Mouse (Mus musculus) embryonic fibroblast, embryonic 13.5 days (primary cell): ENCODE results near the gene Nxpe4. TPM values are rescaled to one million over a fixed set of nuclear protein-coding genes. Genes with fewer than 3 reads are reported as not detected.

Source experiments
- H3K27ac ChIP-seq: 2 replicates; pipeline ENCODE4 v1.5.1; 2012; ENCODE audit warnings: low read length, control low read depth, inconsistent platforms; ENCODE audit not compliant: insufficient read depth
- H3K4me1 ChIP-seq: 2 replicates; pipeline ENCODE4 v1.6.1; 2011; ENCODE audit warnings: low read length; ENCODE audit not compliant: control insufficient read depth, insufficient read depth
- H3K4me3 ChIP-seq: 2 replicates; pipeline ENCODE4 v1.5.1; 2011; ENCODE audit warnings: mild to moderate bottlenecking, control low read depth, low read length; ENCODE audit not compliant: insufficient read depth
- CTCF ChIP-seq: IDR thresholded peaks from 2 replicates; pipeline ENCODE4 v1.5.1; 2011; ENCODE audit warnings: mild to moderate bottlenecking, control low read depth, low read length, moderate library complexity, borderline replicate concordance; ENCODE audit not compliant: insufficient read depth
- POLR2A ChIP-seq: IDR thresholded peaks from 2 replicates; pipeline ENCODE4 v1.6.1; 2011; ENCODE audit warnings: low read depth, mild to moderate bottlenecking, control low read depth, low read length, moderate library complexity
- polyA plus RNA-seq: library from polyadenylated mRNA; stranded (reverse); fragments of >200 nt; gene quantifications from 2 replicates; pipeline ENCODE4 v1.2.4, GENCODE M21; 2011; ENCODE audit warnings: low read depth; ENCODE audit not compliant: missing spikeins, insufficient read length

Nxpe4 gene
- polyA plus RNA-seq, 1 experiment, result 5.8 TPM

DNA sequence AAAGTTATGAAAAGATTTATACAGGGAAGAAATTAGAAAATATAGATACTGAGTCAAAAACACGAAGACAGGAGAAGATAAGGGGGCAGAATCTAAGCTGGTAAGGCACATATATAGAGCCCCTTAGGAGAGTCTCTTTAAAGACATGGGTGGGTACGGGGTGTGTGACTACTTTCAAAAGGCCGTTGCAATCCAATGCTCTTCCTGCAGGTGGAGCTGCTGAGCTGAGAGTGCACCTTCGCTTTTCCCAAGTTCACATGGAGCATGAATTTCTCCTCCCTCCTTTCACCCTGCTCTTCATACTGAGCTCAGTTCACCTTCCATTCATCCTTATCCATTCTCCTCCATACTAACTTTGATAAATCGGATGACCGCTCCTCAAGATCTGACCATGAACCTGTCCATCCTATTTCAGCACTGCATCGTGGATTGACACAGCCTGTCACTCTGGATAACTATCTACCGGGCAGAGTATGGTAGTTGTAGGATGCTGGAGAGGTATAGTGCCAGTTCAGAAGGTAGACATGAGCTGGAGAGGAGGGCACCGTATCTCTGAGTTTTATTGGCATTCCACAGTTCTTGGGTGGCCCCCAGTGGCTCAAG, 76.4 kb downstream of the Nxpe4 start:
- TF ChIP-seq POLR2A, result no peak
- peak; percentile 32; the same call in 1 of the 2 replicates for TF ChIP-seq CTCF
- H3K27ac ChIP-seq, result no peak overlapping the region
- no peak overlapping the region for H3K4me3 ChIP-seq

DNA sequence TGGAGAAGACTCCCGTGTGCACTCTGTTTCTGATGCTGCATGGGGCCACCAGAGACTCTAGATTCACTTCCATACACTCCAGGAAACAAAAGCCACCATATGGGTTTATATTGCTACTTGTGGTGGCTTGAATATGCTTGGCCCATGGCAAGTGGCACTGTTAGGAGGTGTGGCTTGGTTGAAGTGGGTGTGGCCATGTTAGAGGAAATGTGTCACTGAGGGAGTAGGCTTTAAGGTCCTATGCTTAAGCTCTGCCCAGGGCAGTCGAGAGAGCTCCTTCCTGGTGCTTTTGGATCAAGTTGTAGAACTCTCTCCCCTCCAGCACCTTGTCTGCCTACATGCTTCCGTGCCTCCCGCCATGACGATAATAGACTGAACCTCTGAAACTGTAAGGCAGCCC, 77.6 kb downstream of the Nxpe4 start:
- no peak for TF ChIP-seq POLR2A
- no peak for TF ChIP-seq CTCF
- H3K4me3 ChIP-seq, result no peak overlapping the region
- H3K4me1 ChIP-seq, result no peaks in the 10 kb centered on the region
- no peak overlapping the region for H3K27ac ChIP-seq

More for the DNA sequence above, 76.4 kb downstream of the Nxpe4 start:
- H3K4me1 ChIP-seq, result no peaks in the 10 kb centered on the region

DNA sequence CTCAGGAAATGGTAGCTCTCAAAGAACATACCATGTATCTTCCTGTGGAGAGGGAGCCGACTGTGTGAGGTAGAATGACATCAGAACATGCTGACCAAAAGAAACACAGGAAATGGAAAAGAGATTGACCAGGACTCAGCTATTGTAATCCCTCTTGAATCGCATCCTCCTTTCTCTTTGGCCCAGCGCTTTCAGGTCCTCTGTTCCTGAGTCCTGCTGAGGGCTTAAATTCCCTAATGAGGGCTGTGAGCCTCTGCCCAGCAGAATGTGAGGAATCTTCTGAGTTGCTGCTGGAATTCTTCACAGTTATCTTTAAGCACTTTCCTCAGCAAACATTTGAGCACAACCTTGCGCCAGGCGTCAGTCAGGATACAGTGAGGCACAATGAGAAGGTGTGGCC, 78.6 kb downstream of the Nxpe4 start:
- Histone ChIP-seq H3K4me1 (no peaks in the 10 kb centered on the region), H3K27ac (no peak overlapping the region), H3K4me3 (no peak overlapping the region)
- no peak for TF ChIP-seq CTCF
- TF ChIP-seq POLR2A, result no peak

DNA sequence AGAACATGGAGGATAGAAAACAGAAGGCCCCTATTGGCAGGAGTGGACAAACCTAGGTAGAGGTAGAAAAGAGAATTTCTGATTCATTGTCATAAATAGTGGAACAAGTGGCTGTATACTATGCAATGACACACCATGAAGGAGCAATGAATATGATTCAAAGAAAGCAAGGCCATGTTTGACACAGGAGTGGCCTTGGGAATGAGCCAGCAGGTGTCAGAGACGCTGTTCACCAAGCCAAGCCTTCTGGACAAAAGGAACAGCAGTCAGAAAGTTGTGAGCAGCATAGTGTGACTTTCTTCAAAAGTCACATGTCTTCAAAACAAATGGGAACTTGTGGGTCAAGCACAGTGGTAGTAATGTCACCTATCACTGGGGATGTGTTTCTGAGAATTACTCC, 80.0 kb downstream of the Nxpe4 start:
- H3K4me1 ChIP-seq, result no peaks in the 10 kb centered on the region
- TF ChIP-seq POLR2A (no peak), CTCF (no peak)
- no peak overlapping the region for H3K27ac ChIP-seq
- no peak overlapping the region for H3K4me3 ChIP-seq

DNA sequence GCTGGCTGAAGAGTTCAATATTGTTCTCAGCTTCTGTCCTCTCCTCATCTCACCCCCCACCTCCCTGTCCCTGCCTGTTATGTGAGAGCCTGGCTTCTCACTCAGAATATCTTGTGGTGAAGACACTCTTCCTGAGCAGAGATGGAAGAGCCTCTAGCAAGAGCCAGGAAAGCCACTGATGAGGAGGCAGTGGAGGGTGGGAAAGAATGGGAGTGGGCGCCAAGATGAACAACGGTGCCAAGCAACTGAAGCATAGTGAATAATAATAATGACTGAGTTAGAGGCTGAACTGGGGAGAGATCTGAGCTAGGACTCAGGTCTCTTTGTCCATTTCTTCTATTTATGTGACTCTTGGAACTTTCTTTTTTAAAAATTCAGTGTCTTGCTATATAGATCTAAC, 80.9 kb downstream of the Nxpe4 start:
- no peak overlapping the region for H3K27ac ChIP-seq
- TF ChIP-seq CTCF (no peak), POLR2A (no peak)
- H3K4me1 ChIP-seq, result no peaks in the 10 kb centered on the region
- no peak overlapping the region for H3K4me3 ChIP-seq

DNA sequence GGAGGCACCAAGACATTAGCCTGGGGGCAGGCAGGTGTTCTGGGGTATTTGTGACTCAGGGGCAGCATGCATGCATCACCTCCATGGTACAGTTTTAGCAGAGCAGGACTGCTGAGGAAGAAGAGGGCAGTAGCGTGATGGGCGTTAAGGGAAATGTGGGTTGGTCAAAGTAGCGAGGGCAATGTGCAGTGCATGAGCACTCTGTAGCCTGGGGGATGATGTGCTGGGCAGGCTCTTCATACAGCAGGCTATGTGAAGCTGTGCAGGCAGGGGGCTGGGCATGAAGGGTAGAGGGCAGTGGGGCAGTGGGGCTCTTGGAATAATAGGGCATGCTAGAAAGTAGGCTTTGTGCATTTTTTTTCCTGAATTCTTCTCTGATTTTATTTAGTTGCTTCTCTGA, 82.4 kb downstream of the Nxpe4 start:
- no peak overlapping the region for H3K27ac ChIP-seq
- TF ChIP-seq CTCF (no peak), POLR2A (no peak)
- H3K4me1 ChIP-seq, result no peaks in the 10 kb centered on the region
- H3K4me3 ChIP-seq, result no peak overlapping the region

DNA sequence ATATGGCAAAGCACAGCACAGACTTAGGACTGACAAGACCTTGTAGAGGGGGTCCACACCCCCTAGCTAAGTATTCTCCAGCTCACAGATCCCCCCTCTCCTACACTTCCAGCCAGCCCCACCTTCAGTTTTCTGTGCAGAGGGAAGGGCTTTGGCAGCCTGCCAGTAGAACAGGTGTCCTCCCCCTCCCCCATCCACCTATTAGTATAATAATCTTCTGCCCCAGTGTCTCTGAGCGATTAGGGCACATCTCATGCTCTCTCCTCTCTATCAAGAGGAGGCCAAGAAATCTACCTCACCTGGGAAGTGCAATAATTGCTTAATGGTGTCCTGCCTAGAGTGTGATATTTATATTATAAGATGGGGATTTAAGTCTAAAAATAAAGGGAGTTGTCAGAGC, 83.7 kb downstream of the Nxpe4 start:
- Histone ChIP-seq H3K4me1 (no peaks in the 10 kb centered on the region), H3K4me3 (no peak overlapping the region), H3K27ac (no peak overlapping the region)
- TF ChIP-seq CTCF (no peak), POLR2A (no peak)

DNA sequence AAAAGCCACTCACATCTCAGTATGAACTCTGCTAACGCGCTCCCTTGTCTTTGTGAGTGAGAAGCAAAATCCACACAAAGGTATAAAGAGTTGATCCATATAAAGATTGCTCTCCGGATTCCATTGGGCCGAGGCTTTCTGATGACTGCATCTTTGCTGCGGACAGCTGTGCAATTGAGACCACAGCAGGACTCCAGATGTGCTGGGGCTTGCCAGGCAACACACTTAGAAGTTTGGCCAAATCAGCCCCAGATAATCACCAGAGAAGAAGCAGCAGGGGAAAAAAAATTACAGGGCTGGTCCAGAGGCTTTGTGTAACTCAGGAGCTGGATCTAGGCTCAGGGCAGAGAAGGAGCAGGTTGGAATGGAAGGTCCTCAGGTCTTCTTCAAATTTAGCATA, 85.5 kb downstream of the Nxpe4 start:
- TF ChIP-seq POLR2A, result no peak
- TF ChIP-seq CTCF, result no peak
- H3K4me1 ChIP-seq, result no peaks in the 10 kb centered on the region
- H3K27ac ChIP-seq, result no peak overlapping the region
- no peak overlapping the region for H3K4me3 ChIP-seq

DNA sequence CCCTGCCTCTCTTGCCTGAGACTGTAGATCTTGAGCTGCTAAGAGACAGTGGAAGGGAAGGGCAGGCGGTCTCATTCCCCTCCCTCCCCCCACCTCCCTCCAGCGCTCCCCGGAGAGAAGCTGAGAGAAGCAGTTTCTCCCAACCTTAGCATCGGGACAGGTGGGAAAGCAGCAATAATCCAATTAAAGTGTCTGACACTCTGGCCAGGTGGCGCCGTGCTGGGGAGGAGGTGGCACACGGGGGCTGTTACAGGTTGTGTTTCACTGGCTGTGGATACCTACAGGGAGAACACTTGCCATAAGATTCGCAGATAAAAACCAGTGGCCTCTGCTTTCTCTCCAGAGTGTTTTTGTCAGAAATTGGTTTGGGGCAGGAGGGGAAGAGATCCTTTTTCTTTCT, 90.4 kb downstream of the Nxpe4 start:
- Histone ChIP-seq H3K4me3 (no peak overlapping the region), H3K4me1 (no peaks in the 10 kb centered on the region), H3K27ac (no peak overlapping the region)
- TF ChIP-seq POLR2A (no peak), CTCF (no peak)

DNA sequence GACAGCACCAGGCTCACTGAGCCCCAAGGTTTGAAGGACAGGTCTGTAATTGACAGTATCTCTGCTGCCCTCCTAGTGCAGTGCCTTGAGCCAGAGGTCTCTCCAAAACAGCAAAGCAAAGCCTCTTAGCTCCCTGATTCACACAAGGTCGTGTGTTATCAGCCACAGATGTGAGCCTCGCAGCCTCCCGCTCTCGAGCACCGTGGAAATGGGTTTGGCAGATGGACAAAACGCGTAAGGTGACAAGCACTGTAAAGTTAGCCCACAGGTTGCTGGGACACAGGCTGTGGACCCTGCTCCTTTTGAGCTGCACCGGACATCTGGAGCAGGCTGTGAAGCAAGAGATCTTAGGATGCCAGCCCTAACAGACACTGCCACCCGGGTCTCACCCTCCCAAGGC, 95.2 kb downstream of the Nxpe4 start:
- TF ChIP-seq CTCF (no peak), POLR2A (no peak)
- Histone ChIP-seq H3K27ac (no peak overlapping the region), H3K4me1 (no peaks in the 10 kb centered on the region), H3K4me3 (no peak overlapping the region)
